Mouse (Mus musculus): ENCODE results near the gene Ttc39b.

Gene Ttc39b

GRCm38 (mm10) chr4:83316718-83317117 is 7.3 kb downstream of the Ttc39b start:
- no peak for DNase-seq

GRCm38 (mm10) chr4:83315930-83316329 is 8.1 kb downstream of the Ttc39b start:
- no peak for DNase-seq

- DNase-seq: peak; percentile 49 to 69
Observed at GRCm38 (mm10) chr4:83314922-83315881, 8.9 kb downstream of the Ttc39b start.

DNA sequence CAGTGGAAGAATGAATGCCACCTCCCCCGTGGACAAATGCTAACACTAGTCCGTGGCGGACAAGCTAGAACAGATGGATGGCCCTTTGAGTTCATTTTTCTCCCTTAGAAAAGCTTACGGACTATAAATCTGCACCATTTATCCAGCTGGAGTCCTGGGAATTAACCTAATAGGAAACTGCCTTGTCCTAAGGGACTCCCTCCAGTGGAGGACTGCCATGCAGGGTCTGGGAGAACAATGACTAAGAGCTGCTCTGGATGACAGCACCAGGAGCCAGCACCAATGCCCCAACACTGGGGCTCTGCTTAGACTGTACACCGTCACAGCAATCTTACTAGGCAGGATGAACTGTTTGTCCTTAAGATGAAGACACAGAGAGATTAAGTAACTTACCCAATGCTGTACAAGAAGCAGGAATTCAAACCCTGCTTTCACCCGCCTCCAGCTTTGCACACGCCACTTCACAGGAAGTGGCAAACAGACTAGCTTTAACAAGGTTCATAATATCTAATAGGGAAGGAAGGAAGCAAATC is 9.7 kb downstream of the Ttc39b start:
- DNase-seq: peak in 1 of 2 experiments; percentile 40

GRCm38 (mm10) chr4:83312336-83312735 is 11.7 kb downstream of the Ttc39b start:
- DNase-seq: no peak

DNA sequence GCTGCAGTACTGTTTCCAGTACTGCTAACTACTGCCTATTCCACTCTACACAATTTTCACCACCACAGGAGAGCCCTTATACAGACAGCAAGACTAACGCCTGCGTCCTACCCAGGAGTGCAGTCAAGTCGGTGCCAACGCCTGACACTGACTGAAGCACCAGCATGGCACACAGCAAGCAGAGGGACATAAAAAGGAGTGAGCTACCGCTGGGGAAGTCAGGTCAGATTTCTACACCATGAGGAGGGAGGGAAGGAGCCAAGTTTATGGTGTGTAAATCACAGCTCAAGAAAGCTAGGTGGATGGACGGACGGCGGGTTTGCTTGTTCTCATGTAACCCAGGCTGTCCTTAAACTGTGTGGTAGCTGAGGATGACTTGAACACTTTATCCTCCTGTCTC is 12.6 kb downstream of the Ttc39b start:
- DNase-seq: no peak

DNA sequence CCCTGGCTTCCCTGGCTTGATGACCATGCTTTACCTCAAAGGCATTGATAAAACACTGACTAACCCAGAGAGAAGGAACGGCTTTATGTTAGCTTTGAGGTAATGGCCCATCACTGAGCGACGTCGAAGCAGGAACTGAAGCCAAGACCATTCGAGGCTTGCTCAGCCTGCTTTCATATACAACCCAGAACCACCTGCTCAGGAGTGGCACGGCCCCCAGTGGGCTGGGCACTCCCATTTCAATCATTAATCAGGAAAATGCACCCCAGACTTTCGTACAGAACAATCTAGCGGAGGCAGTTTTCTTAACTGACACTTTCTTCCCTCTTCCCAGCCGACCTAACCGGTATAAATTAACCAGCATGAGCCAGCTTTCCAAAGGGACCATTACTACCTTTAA is 13.1 kb downstream of the Ttc39b start:
- no peak for DNase-seq

DNA sequence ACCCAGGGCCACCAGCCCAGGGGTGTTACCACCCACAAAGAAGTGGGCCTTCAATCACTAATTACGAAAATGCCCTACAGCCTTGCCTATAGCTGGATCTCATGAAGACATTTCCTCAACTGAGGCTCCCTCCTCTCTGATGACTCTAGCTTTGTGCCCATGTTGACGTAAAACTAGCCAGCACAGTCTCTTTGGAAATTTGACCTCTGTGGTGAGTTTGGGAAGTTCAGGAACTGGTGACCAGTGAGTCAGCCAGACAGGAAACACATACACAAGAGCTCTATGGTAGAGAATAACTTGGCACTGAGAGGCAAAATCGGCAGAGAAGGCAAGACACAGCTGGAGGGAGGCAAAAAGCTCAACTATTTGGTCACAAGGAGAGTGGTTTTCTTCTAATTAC is 15.1 kb downstream of the Ttc39b start:
- peak; percentile 56 to 66 for DNase-seq

- peak; percentile 78 to 80 for DNase-seq
Observed at GRCm38 (mm10) chr4:83307686-83308469, 16.2 kb downstream of the Ttc39b start.

DNA sequence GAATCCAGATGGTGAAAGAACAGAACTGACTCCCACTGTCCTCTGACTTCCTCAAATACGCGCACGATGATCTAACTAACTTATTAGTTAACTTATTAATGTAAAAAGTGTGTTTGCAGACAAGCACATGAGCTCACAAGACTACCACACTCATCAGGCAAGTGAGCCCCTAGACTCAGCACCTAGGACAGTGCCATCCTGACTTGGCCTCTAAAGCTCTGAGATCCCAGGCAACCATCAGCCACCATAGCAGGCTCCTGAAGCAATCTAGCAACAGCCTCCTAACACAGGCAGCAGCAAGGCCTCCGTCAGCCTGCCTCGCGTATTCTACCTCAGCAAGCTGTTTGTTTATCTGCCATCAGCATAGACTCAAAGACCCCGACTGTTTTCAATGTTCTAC is 17.2 kb downstream of the Ttc39b start:
- DNase-seq: no peak

GRCm38 (mm10) chr4:83305099-83305498 is 19.0 kb downstream of the Ttc39b start:
- DNase-seq: no peak

GRCm38 (mm10) chr4:83302887-83303827 is 20.9 kb downstream of the Ttc39b start:
- DNase-seq: peak; percentile 72 to 81

GRCm38 (mm10) chr4:83302123-83302737 is 21.8 kb downstream of the Ttc39b start:
- DNase-seq: no peak

GRCm38 (mm10) chr4:83301713-83302112 is 22.3 kb downstream of the Ttc39b start:
- no peak for DNase-seq

- no peak for DNase-seq
Observed at GRCm38 (mm10) chr4:83284768-83285350, 39.2 kb downstream of the Ttc39b start.

GRCm38 (mm10) chr4:83283973-83284767 is 39.9 kb downstream of the Ttc39b start:
- no peak for DNase-seq

DNA sequence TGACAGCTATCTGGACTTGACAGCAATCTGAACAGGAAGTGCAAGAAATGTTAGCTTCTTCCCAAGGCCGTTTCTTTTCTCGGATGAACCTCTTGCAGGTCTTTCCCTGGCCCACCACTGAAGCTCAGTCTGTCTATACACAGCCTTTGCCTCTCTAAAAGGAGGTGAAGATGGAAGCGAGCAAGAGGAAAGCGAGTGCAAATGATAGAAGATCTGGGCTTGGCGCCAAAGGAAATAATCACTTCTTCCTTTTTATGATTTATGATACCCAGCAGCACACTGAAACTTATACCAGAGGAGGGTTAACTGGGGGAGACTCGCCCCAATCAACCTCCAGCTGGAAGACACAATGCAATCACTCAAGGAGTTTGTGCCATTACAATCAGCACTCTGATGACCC is 41.6 kb downstream of the Ttc39b start:
- DNase-seq: no peak

DNA sequence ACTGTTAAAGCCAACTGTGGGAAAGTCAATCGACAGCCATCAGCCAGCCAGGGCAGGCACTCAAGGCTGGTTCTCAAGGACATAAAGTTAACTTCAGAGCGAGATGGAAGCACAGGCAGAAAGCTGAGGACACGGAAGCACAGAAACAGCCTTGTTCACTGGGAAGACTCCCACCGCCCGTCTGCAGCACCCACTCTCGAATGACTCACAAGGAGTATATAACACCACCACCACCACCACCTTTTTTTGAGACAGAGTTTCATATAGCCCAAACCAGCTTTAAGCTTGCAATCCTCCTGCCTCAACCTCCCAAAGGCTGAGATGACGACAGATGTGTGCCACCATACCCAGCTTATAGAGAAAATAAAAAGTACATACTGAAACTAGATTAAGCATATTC is 44.8 kb downstream of the Ttc39b start:
- DNase-seq: no peak

GRCm38 (mm10) chr4:83274241-83274640 is 49.8 kb downstream of the Ttc39b start:
- DNase-seq: no peak

- DNase-seq: peak; percentile 45 to 49
Observed at GRCm38 (mm10) chr4:83273616-83274050, 50.4 kb downstream of the Ttc39b start.
